Mouse (Mus musculus) right cerebral cortex, adult 2 months (tissue): Measurements from ENCODE around the gene Cep85l.

Source experiments
- DNase-seq, 2 experiments: peaks; one replicate each; pipeline ENCODE4 v3.0.0; 2021 to 2022; ENCODE audit warnings: low spot score in 2 of 2

The Cep85l gene

GRCm38 (mm10) chr10:53394923-53395629 is 15.3 kb upstream of the Cep85l start:
- no peak for DNase-seq

- DNase-seq = peak; percentile 40 to 43
Observed at GRCm38 (mm10) chr10:53388227-53388920, 8.6 kb upstream of the Cep85l start.

- no peak for DNase-seq
Observed at GRCm38 (mm10) chr10:53385438-53385837, 5.7 kb upstream of the Cep85l start.

- DNase-seq = no peak
Observed at GRCm38 (mm10) chr10:53384896-53385295, 5.1 kb upstream of the Cep85l start.

GRCm38 (mm10) chr10:53382696-53383365 is 3.1 kb upstream of the Cep85l start:
- DNase-seq = no peak

- DNase-seq = peak in 1 of 2 experiments; percentile 58
Observed at GRCm38 (mm10) chr10:53378981-53379708, 602 bp downstream of the Cep85l start.

GRCm38 (mm10) chr10:53378296-53378695 is 1.5 kb downstream of the Cep85l start:
- no peak for DNase-seq

GRCm38 (mm10) chr10:53377096-53377495 is 2.7 kb downstream of the Cep85l start:
- DNase-seq = no peak

GRCm38 (mm10) chr10:53373885-53374578 is 5.7 kb downstream of the Cep85l start:
- DNase-seq = no peak

GRCm38 (mm10) chr10:53367265-53367664 is 12.5 kb downstream of the Cep85l start:
- DNase-seq = no peak

GRCm38 (mm10) chr10:53364311-53364710 is 15.4 kb downstream of the Cep85l start:
- DNase-seq = no peak

GRCm38 (mm10) chr10:53359016-53359415 is 20.7 kb downstream of the Cep85l start:
- DNase-seq = no peak

GRCm38 (mm10) chr10:53353665-53354064 is 26.1 kb downstream of the Cep85l start:
- DNase-seq = no peak

- DNase-seq = no peak
Observed at GRCm38 (mm10) chr10:53349254-53349653, 30.5 kb downstream of the Cep85l start.

GRCm38 (mm10) chr10:53347787-53348755 is 31.7 kb downstream of the Cep85l start:
- peak; percentile 64 to 78 for DNase-seq

- no peak for DNase-seq
Observed at GRCm38 (mm10) chr10:53346916-53347315, 32.8 kb downstream of the Cep85l start.

- DNase-seq = peak; percentile 46 to 59
Observed at GRCm38 (mm10) chr10:53346506-53346905, 33.2 kb downstream of the Cep85l start.

GRCm38 (mm10) chr10:53345508-53345907 is 34.2 kb downstream of the Cep85l start:
- DNase-seq = no peak

GRCm38 (mm10) chr10:53343865-53344264 is 35.9 kb downstream of the Cep85l start:
- DNase-seq = no peak

GRCm38 (mm10) chr10:53343384-53343783 is 36.4 kb downstream of the Cep85l start:
- no peak for DNase-seq
